Mouse (Mus musculus) MN1 (cell line): ENCODE measurements around the gene Cidec.

Experiments
- DNase-seq: peaks from one replicate; pipeline ENCODE4 v3.0.0-alpha.2; 2016; ENCODE audit warnings: low spot score

The Cidec gene

DNA sequence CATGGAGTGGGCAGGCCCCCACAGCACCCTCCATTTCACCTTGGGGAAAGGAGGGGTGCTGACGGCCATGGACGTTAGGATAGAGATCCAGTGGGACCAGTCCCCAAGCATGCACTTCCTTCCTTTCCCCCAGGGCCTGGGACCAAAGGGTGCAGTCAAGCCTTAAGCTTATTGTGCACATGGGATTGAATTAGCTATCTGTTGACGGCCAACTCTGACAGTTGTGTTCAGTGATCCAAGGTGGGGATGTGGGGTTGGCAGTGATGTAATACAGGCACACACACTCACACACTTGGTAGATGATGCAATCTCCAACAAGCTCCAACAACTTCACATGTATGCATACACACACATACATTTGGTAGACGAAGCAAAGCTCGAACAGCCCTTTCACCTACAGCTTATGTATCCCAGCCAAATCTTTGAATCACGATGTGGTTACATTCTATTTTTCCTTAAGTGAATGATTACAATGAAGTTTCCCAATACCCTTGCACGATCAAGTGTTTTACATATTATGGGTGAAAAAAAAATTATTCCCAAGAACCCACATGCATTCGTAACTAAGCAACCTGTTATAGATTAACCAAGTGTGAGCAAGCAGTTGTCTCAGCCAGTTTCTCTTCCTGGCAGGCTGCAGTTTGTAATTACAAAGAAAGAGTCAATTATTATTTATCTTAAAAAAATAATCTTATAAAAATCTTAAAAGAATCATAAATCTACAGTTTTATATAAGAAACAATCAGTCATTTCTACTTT lies 8.8 kb upstream of the Cidec start:
- DNase-seq: peak; percentile 22

DNA sequence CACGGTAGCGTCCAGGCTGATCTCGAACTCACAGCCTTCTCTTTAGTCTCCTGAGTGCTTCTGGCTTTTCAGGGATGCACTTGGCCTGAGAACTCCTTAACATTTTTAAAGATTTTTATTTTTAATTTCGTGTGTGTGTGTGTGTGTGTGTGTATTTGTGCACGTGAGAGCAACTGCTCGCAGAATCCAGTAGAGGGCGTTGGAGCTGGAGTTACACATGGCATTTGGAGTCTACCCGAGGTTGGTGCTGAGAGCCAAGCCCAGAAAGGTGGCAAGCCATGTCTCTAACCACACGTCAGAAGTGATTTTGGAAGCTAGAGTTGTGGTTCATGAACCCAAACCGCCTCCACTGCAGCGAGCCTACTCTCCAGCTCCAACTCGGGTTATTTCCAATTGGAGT lies 7.5 kb upstream of the Cidec start:
- peak; percentile 25 for DNase-seq

DNA sequence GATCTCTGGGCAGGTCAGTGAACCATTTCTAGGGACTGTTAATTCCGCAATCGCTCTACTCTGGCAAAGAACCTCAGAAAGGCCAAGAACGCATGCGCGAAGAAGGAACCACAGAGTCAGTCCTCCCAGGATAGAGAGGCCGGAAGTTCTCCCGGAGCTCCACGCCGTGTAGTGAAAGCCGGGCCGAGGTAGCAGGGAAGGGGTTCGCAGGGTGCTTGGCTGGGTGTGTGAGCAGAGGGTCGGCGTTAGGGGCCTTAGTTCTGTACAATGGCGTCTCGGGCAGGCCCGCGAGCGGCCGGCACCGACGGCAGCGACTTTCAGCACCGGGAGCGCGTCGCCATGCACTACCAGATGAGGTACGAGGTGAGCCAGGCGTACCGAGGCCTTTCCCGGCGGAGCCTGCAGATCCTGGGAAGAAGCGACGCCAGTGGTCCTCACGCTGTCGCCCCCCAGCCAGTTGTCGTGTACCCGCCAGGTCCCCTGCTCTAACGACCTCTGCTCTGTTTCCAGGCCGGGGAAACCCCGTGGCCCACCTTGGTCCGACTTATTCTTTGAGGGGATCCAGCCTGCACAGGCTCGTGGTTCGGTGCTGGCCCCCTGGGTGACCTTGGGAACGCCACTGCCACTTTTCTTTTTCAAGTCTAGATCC lies 7.0 kb upstream of the Cidec start, which contains the start of gene Jagn1:
Gene Jagn1, plus strand, starts transcription at position 128 of the 649 bp plus-strand sequence.
- peak; percentile 95 for DNase-seq

DNA sequence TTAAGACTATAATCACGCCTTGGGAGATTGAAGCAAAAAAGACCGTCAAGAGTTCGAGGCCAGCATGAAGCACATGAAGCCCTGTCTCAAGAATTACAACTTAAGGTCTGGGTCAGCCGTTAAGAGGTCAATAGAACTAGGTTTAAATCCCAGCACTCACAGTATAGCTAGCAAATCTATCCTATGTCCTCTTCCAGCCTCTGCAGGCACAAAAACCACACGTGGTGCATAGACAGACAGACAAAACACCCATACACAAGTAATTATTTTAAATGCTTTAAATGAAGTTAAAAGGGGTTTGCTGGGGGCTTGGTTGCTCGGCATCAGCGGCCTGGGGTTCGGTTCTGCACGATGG lies 6.5 kb upstream of the Cidec start:
- no peak for DNase-seq

DNA sequence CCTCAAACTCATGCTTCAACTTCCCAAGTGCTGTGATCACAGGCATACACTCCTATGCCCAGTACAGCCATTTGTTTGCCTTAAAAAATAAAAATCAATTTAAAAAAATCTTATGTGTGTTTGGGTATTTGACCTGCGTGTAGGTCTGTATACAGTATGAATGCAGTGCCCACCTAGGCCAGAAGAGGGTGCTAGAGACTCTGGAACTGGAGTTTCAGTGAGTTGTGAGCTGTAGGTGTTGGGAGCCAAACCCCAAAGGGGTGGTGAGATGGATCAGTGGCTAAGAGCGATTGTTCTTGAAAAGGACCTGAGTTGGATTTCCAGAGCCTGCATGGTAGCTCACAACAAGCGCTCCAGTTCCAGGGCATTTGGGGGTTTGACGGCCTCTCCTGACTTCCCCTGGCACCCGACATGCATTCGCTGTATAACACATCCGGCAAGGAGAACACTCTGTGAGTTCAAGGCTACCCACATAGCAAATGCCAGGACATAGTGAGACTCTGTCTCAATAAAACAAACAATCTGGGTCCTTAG lies 5.7 kb upstream of the Cidec start:
- DNase-seq: peak; percentile 82

DNA sequence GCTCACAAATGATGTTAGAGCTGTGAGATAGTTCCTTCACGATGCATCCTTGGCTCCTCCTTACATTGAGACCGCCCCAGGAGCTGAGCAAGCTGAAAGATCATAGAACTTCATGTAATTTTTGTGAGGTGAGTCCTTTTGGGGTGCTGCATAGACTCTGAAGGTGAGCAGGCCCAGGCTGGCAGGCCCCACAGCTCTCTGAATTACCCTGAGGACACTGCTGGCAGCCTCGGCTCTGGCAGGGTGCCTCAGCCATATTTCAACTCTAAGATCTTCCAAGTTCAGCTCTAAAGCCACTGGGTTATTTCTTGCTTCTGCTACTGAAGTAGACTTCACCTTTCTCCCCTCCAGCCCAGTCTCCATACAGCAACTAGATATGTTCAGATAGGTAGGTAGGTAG lies 5.1 kb upstream of the Cidec start:
- DNase-seq: no peak

DNA sequence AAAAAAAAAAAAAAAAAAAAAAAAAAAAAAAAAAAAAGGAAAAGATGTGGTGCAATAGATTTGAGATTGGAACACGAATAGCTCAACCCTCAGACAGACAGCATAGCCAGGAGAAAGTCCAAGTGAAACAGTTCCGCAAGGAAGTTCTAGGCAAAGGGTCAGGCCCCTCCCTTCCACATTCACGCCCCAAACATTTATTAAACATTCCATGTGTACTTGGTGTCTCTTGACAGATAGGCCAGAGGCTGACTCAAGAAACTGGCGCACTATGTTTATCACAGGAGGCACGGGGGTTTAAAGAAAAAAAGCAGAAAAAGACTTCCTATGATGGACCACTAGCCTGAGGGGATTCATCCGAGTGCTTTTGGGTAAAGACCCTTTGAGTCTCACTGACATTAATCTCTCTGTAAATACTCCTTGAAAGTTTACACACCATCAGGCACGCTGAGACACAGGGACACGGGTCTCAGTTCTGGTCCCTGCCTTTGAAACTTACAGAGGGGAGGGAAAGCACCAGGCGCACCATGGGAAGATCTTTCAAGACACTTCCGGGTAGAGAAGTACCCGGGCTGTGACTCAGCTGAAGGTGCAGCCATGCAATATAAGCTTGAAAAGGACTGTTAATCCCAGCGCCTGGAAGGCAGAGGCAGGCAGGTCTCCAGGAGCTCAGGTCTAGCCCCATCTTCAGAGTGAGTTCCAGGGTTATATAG lies 3.3 kb upstream of the Cidec start:
- no peak for DNase-seq

DNA sequence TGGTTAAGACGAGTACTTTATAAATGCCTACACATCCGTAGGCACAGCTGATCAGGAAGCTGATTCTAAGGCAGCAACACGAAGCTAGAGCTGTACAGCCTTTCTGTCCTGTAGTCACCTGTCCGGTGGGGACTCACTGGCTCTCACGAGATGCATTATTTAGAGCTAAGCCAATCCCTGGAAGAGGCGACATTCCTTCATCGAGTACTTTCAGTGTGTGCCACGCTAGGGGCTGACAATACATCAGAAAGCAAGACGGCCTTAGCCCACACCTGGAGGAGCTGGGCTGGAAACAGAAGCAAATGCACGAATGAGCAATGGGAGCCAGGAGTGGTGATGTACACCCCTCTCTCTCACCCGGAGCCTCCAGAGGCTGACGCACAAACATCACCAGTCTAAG lies 1.6 kb upstream of the Cidec start:
- DNase-seq: no peak

DNA sequence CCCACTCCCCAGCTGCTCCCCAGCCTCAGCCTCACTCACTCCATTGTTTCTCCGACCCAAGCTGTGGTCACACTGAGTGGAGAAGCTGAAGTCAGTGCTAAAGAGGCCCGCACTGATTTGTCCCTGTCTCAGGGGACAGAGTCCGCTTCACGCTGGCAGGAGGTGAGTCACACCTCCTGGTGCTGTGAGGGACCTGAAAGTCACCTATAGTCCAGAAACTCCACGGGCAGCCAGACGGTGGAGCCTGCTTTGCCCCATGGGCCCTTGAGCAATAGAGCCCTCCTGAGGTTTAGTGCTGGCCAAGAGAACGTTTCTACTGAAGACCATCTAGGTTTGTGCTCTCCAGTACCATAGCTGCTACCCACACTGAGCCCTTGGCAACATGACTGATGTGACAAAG lies 869 bp downstream of the Cidec start:
- no peak for DNase-seq

DNA sequence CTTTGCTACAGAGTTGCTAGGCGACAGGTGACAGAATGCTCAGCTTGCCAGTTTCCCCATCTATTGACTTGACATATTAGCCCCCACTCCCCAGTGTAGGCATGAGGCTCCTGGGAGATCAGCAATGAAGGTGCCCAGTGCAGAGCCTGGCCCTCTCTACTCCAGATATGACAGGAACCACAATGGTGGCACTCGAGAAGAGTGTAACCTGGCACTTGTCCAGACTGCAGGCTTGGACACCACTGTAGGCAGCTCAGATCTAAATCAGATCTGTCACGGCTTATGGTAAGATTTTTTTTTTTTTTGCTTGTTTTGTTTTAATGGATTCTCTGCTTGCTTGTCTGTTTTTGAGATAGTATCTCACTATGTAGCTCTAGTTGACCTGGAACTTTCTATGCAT lies 1.9 kb downstream of the Cidec start:
- DNase-seq: peak; percentile 70

DNA sequence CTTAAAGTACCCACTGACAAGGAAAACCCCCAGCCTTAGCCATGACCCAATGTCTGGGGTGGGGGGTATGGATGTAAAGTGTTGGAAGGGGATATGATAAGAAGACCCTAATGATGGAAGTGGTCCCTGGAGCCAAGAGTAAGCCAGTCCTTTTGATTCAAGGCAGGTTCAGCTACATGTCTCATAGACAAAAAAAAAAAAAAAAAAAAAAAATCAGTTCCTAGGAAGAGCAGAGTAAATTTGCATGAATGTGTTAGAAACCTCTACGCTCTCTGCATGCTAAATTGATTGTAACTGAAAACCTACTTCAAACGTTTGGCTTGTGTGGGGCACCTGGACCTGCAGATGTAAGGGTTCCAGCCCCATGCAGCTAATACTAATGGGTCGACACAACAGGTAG lies 3.8 kb downstream of the Cidec start:
- no peak for DNase-seq

DNA sequence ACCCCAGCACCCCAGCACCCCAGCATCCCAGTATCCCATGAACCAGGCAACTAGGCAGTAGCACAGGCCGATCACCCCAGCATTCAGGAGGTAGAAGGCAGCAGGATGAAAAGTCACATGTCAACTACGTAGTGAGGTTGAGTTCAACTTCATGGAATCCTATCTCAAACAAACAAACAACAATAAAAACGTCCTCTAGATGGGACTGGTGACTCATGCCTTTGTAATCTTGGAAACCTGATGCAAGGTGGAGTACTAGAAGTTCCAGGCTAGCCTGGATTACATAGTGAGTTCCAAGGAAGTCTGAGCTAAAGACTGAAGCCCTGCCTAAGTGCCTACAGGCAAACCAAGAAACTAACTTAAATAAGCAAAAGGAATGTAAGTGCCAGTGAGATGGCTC lies 4.7 kb downstream of the Cidec start:
- no peak for DNase-seq

DNA sequence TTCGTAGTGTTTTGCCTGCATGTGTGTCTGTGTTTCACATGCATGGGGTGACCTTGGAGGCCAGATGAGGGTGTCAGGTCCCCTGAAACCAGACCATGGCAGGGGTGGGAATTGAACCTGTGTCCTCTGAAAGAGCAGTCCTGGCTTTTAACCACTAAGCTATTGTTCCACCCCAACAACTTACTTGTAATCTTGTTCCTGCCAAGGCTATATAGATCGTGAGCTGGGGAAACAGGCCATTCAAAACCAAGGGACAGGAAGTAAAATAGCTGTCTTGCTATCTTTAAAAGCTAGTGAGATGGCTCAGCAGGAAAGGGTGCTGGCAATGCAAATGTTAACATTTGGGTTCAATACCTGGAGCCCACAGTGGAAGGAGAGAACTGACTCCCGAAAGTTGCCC lies 5.6 kb downstream of the Cidec start:
- DNase-seq: no peak

DNA sequence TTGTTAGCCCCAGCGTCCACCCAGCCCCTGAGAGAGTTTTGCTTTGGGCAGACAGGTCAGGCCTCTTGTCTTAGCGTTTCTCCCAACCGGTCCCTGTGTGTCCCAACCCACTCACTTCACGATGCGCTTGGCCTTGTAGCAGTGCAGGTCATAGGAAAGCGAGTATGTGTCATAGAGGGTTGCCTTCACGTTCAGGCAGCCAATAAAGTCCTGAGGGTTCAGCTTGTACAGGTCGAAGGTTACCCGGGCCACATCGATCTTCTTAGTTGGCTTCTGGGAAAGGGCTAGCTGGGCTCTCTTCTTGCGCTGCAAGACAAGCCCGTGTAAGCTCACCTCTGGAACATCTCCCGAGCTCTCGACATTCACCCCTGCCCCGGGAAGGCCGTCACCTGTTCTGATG lies 7.6 kb downstream of the Cidec start:
- DNase-seq: no peak

DNA sequence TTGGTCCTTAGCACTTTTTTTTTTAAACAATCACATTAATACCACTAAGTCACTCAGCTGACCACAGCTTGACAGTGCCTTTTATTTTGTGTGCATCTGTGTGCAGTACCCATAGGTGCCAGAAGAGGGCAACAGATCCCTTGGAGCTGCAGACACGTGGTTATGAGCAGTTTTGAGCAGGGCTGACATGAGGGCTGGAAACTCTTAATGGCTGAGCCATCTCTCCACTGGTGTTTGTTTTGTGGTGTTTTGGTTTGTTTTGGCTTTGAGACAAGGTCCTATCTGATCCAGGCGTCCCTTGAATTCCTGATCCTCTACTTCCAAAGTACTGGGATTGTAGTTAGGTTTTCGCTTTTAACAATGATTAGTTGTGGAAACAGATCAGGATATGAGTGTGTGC lies 8.2 kb downstream of the Cidec start:
- peak; percentile 27 for DNase-seq

DNA sequence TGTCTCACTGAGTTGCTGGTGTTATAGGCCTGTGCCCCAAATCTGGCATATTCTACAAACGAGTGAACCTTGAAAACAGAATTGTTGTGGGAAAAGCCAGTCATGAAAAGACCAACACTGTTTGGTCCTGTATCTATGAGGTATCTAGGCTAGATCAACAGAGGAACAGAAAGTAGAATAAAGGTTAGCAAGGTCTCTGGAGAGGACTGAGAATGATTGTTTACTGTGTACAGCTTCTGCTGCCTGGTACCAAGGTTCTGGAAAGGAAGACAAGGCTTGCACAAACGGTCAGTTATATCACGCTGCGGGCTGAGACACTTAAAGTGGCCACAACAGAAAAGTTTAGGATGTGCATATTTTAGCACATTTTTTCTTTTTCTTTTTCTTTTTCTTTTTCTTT lies 8.9 kb downstream of the Cidec start:
- no peak for DNase-seq

DNA sequence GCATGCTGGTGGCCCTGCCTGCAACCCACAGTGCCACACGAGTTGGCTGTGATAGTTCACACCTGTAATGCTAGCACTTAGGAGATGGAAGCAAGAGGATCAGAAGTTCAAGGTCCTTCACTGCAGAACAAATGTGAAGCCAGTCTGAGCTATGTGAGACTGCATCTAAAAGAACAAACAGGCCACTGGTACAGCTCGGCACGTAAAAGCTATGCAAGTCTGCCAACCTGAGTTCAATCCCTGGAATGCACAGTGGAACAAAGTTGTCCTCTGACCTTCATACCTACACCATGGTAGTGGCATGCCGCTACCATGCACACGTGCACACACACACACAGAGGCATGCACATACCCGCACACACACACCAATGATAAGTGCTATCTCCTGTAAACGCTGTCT lies 11.4 kb downstream of the Cidec start:
- no peak for DNase-seq

DNA sequence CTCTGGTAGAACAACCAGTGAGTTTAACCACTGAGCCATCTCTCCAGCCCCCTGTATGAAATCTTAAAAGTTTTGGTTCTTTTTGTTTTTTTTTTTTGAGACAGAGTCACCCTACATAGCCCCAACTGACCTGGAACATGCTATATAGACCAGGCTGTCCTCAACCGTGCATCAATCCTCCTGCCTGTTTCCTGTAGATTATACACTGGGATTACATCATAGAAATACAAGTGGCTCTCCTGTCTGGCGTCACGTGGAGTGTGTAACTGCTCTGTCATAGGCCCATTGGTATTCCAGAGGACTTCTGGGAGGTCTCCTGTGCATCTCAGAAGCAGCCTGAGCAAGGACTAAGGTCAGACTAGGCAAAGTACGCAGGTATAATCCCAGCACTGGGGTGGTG lies 12.6 kb downstream of the Cidec start:
- DNase-seq: no peak

DNA sequence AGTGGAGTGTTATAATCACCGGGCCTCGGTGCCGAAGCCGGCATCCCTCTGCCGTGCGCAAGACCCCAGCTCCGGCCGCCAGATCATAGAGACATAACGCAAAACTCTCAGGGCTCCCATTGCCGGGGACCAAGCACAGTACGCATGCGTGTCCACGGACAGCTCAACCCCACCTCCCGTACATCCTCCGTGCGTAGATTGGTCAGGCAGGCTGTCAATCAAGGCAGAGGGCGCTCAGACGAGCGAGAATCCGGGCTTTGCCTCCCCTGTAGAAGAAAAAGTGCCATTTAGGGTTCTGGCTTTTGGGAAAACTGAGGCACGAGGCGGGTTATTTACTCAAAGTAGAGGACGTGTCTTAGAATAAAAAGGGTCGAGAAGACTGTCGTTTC lies 16.4 kb downstream of the Cidec start, which contains the start of gene Rpusd3:
Gene Rpusd3, minus strand, starts transcription at position 142 of the 389 bp plus-strand sequence.
- DNase-seq: peak; percentile 98

DNA sequence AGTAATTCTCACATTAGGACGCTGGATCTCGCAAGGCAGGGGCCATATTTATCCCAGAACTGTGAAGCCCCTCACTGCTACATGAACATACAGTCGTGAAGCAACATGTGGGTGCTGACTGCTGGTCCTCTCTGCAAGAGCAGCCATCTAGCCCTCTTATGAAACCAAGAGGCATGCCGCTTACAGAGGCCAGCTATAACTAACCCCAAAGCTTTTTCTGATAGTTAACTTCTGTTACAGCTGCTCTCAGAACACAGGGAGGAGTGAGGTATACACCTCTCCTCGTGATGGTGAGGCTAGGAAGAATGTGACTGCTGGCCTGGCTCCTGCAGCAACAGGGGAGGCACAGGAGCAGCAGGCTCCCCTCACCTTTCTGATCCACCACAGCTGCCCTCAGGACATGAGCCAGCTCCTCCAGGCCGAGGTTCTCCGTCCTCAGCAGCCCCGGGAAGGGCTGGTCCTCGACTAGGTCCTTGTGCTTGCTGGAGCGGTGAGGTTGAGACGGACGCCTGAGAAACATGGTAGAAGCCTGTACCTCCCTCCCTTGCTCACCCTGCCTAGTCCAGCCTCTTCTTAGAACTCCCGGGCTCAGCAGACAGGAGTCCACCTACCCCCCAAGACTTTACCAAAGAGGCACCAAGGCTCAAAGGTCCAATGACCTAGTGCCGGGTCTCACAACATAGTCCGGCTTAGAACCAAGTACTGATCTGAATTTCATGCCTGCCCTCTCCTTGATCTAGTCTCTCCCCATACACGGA lies 16.9 kb downstream of the Cidec start:
- DNase-seq: peak; percentile 41

DNA sequence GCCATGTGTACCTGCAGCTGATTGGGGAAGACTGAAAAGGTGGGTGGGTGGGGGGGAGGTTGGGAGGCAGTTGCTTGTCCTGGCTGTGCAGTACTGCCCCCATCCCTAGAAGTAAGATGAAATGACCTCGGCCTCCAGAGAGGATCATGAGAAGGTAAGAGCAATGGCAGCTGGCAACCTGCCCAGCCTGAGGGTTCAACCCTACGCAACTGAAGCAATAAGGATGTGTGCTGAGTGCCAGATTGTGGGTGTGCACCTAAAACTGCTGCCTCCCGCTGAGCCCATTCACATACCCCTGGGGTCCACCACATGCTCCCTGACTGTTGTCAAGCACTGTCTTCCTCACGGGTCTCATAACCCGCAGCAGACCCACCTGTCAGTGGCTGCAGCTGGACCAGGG lies 19.1 kb downstream of the Cidec start:
- no peak for DNase-seq

DNA sequence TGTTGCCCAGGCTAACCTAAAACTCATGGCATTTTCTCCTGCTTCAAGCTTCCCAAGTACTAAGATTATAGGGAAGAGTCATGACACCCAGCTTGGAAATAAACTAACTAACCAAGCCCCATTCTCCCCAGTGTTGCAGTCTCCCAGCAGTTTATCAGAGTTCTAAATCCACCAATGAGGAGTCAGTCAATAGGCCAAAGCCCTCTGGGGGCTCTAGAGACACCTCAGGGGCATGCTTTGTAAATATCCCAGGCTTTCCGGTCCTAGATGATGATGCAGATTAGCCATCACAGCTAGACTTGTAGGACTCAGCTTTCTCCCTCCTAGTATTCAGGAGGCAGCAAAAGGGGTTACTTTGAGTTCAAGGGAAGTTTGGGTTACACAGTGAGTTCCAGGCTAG lies 25.6 kb downstream of the Cidec start:
- DNase-seq: no peak
